Mouse (Mus musculus) spleen, adult 2 months (tissue): ENCODE results near the gene Sar1b. TPM values are rescaled to one million over a fixed set of nuclear protein-coding genes. Genes with fewer than 3 reads are reported as not detected.

Source experiments
- DNase-seq, 2 experiments: peaks; one replicate each; pipeline versions ENCODE4 v3.0.0 to v3.0.0-alpha.2; 2012 to 2021; ENCODE audit warnings: low spot score in 2 of 2, low read depth in 1 of 2
- H3K27ac ChIP-seq: fragments of 200-500 bp; 2 replicates; pipeline ENCODE4 v1.5.1; 2012; ENCODE audit warnings: low read length, inconsistent platforms; ENCODE audit not compliant: insufficient read depth
- H3K27me3 ChIP-seq: fragments of 200-500 bp; 2 replicates; pipeline ENCODE4 v1.6.1; 2012; ENCODE audit warnings: mild to moderate bottlenecking, moderate library complexity, low read length, inconsistent platforms; ENCODE audit not compliant: control insufficient read depth, insufficient read depth
- H3K36me3 ChIP-seq: fragments of 200-500 bp; 2 replicates; pipeline ENCODE4 v1.6.1; 2012; ENCODE audit warnings: mild to moderate bottlenecking, low read length, inconsistent platforms; ENCODE audit not compliant: control insufficient read depth, insufficient read depth
- H3K4me1 ChIP-seq: fragments of 200-500 bp; 2 replicates; pipeline ENCODE4 v1.6.1; 2011; ENCODE audit warnings: inconsistent platforms; ENCODE audit not compliant: control insufficient read depth, insufficient read depth, insufficient read length
- H3K4me3 ChIP-seq: fragments of 200-500 bp; 2 replicates; pipeline ENCODE4 v1.5.1; 2011; ENCODE audit warnings: mild to moderate bottlenecking, inconsistent platforms; ENCODE audit not compliant: insufficient read depth, insufficient read length; ENCODE audit errors: extremely low read depth
- CTCF ChIP-seq: fragments of 200-500 bp; IDR thresholded peaks from 2 replicates; pipeline ENCODE4 v1.5.1; 2011; ENCODE audit warnings: mild to moderate bottlenecking, inconsistent platforms; ENCODE audit not compliant: insufficient read depth, insufficient read length, insufficient replicate concordance; ENCODE audit errors: extremely low read depth
- POLR2A ChIP-seq: fragments of 200-500 bp; IDR thresholded peaks from 2 replicates; pipeline ENCODE4 v1.6.1; 2011; ENCODE audit warnings: low read depth, low read length, inconsistent platforms
- WGBS: fragments of 180-500 bp; shearing (Covaris S2); methylation state at CpG from one replicate; pipeline ENCODE4 v1.1.7; 2018; 5-methylcytosine and 5-hydroxymethylcytosine counted together
- polyA plus RNA-seq: library from polyadenylated mRNA; depleted of rRNA; stranded (reverse); fragments of >200 nt; gene quantifications from 2 replicates; pipeline ENCODE4 v1.2.3, GENCODE M21; 2012

Sar1b gene
- polyA plus RNA-seq, 1 experiment: 5.4 TPM

DNA sequence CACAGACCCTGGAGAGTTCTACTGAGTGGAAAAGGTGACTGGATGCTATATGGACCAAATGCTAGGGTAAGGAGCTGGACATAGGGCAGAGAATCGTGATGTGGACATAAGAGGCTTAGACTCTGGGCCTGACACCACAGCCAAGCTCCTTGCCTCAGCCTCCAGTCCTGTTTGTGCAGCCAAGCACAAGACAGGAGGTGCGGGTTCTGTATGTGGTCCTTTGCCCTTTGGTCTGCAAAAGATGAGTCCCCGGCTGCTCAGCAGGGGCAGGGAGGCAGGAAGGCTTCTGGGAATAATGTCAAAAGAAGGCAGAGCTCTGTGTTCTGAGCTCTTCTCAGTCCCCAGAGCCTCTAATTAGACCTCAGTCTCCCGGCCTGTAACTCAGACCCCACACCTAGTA, 55.4 kb downstream of the Sar1b start:
- Histone ChIP-seq H3K4me3 (no peak overlapping the region), H3K27me3 (no peaks in the 10 kb centered on the region), H3K27ac (no peak overlapping the region), H3K36me3 (peaks cover 38% of the 10 kb centered on the region), H3K4me1 (peaks cover 3% of the 10 kb centered on the region; the same call in 1 of the 2 replicates)
- TF ChIP-seq CTCF (no peak), POLR2A (no peak)
- WGBS: 94% methylated on average over 4 of the region's 4 CpGs
- no peak for DNase-seq

DNA sequence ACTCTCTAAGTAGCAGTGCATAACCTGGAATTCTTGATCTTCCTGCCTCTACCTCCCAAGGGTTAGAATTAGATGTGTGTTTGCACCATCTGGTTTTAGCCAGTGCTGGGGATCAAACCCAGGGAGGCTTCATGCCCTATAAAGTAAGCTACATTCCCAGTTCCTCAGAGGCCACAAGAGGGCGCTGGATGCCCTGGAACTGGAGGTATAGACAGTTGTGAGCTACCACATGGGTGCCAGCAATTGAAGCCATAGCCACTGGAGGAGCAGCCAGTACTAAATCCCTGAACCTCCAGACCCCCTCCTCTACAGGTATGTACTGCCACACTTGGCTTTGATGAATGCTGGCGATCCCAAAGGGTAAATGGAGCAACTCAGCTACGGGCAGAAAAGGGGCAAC, 56.5 kb downstream of the Sar1b start:
- Histone ChIP-seq H3K36me3 (peaks cover 43% of the 10 kb centered on the region), H3K4me1 (peaks cover 3% of the 10 kb centered on the region; the same call in 1 of the 2 replicates), H3K27ac (no peak overlapping the region), H3K4me3 (no peak overlapping the region), H3K27me3 (no peaks in the 10 kb centered on the region)
- 93% methylated on average over 3 of the region's 3 CpGs for WGBS
- DNase-seq: peak; percentile 34 to 62
- TF ChIP-seq CTCF: peak; percentile 44; the same call in 1 of the 2 replicates
- TF ChIP-seq POLR2A: no peak

DNA sequence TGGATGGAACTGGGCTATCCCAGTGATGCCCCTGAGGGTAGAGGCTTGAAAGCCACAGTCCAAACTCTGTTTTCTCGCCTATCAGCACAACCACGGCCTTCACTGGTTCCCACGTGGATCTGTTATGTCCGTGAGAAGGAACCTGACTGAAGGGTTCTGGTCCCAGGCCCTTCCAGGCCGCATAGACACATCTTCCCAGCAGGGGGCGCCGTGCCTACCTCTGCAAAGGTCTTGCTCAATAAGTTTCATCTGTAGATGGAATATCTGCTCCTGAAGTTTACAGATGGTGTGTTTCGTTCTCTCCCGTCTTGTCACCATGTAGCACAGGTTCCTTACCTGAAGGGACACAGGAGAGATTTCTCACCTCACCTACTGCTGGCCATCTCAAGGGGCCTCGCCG, 57.4 kb downstream of the Sar1b start:
- 41% methylated on average over 11 of the region's 11 CpGs for WGBS
- Histone ChIP-seq H3K27ac (no peak overlapping the region), H3K4me1 (peaks cover 3% of the 10 kb centered on the region; the same call in 1 of the 2 replicates), H3K4me3 (no peak overlapping the region), H3K36me3 (peaks cover 43% of the 10 kb centered on the region), H3K27me3 (no peaks in the 10 kb centered on the region)
- TF ChIP-seq POLR2A (no peak), CTCF (peak; percentile 85; the same call in 1 of the 2 replicates)
- DNase-seq: peak in 1 of 2 experiments; percentile 75

DNA sequence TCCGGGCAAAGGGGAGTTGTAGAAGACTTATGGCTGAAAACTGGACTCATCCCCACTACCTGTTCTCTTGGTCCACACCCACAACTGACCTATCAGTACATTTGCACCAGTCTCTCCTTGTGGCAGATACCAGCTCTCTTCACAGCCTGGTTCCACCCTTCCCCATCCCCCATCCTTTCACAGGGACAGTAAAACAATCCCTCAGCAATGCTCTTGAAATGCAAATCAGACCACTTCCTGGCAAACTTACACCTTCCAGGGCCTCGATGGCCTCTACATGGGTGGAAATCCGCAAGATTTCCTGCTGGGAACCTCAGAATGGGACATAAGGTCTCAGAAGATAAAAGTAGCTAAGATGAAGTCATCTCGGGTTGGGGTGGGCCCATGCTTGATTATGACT, 59.2 kb downstream of the Sar1b start:
- Histone ChIP-seq H3K36me3 (peaks cover 43% of the 10 kb centered on the region), H3K27ac (no peak overlapping the region)
- no peak for DNase-seq

DNA sequence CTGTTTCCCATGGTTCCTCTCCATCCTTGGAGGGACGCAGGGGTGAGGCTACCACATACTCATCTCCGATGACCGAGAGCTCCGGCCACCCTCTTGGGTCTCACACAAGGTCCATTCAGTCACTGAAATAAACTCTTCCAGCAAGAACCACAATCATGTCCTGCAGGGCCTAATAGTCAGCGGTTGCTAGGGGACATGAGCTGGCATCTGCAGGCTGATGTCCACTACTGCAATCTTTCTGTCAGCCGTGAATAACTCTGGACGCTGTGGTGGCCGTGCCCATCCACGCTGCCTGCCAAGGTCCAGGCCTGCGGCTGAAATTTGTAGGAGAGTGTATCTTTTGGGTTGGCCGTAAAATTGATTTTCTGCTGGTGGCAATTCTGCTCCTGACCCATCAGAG, 59.8 kb downstream of the Sar1b start:
- no peak overlapping the region for H3K4me3 ChIP-seq
- no peaks in the 10 kb centered on the region for H3K27me3 ChIP-seq
- DNase-seq: no peak
- no peak overlapping the region for H3K27ac ChIP-seq
- no peaks in the 10 kb centered on the region for H3K4me1 ChIP-seq
- 96% methylated on average over 11 of the region's 11 CpGs for WGBS
- TF ChIP-seq POLR2A (no peak), CTCF (no peak)
- peaks cover 44% of the 10 kb centered on the region for H3K36me3 ChIP-seq

More for the DNA sequence above, 59.2 kb downstream of the Sar1b start:
- H3K27me3 ChIP-seq: no peaks in the 10 kb centered on the region
- TF ChIP-seq POLR2A (no peak), CTCF (no peak)
- H3K4me1 ChIP-seq: no peaks in the 10 kb centered on the region; the same call in 1 of the 2 replicates
- WGBS: 72% methylated on average over 4 of the region's 4 CpGs
- no peak overlapping the region for H3K4me3 ChIP-seq

DNA sequence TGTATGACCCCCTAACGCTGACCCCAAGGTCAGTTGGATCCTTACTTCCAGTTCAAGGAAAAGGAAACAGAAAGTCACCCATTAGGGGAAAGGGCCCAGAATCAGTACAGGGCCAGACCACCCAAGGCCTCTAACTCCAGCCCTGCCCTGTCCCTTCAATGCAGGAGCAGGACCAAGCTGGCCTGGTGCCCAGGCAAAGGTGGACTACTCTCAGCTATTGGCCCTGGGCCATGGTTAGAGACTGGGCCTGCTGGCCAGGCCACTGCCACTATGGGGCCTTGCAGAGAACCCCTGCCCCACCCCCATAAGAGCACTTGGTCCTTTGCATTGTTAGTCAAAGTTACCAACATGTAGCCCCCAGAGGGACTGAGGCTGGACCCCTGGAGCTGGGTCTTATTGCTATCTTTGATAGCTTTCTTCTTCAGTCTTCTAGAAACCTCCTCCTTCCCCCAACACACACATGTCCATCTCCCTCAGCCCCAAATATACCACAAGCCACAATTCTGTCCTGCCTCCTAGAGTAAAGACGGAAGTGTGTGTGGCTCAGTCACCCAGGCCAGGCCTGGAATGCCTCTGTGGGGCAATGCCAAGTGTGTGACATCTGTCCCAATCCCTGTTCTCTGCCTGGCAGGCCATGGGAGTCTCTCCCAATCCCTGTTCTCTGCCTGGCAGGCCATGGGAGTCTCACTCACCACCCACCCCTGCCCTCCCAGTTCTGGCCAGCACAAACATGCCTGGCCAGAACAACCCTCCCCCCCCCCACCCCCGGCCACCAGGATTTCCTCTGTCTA, 60.7 kb downstream of the Sar1b start:
- no peak for DNase-seq
- Histone ChIP-seq H3K4me1 (no peaks in the 10 kb centered on the region), H3K4me3 (no peak overlapping the region), H3K27ac (no peak overlapping the region), H3K27me3 (no peaks in the 10 kb centered on the region), H3K36me3 (peaks cover 44% of the 10 kb centered on the region)
- WGBS: 85% methylated on average over 3 of the region's 3 CpGs
- no peak for TF ChIP-seq POLR2A
- TF ChIP-seq CTCF: no peak

DNA sequence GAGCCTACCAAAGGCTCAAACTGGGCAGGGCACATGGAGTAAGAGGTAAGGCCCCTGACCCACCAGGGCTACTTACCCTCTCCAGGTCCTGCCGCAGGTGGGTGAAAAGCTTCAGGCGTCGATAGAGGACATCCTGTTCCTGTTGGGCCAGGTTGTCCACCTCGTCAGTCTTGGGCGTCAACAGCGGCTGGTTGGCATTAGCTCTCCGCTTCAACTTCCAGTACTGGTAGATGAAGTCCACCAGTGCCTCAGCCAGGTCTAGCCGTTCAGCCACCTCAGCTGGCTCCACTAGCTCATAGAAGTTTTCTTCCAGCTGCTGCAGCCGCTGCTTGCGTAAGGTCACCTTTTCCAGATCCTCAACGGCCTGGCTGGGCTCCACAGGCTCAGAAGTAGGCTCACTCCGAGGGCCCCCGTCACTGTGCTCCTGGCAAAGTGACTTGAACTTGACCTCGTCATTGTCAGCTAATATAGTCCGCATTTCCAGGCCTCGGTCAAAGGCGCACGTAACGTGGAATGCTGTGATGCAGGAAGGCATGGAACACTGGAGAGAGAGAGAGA, 61.5 kb downstream of the Sar1b start:
- TF ChIP-seq POLR2A (no peak), CTCF (no peak)
- WGBS: 94% methylated on average over 19 of the region's 19 CpGs
- Histone ChIP-seq H3K36me3 (peaks cover 42% of the 10 kb centered on the region), H3K27ac (no peak overlapping the region), H3K4me1 (no peaks in the 10 kb centered on the region), H3K27me3 (no peaks in the 10 kb centered on the region), H3K4me3 (no peak overlapping the region)
- DNase-seq: no peak
